Mouse (Mus musculus): Measurements from ENCODE around the gene Gbp3. TPM values are rescaled to one million over a fixed set of nuclear protein-coding genes. Genes with fewer than 3 reads are reported as not detected.

Gbp3 gene
- polyA plus RNA-seq (2012; rRNA removed) = 0.74 and 1.5 TPM in 2 replicates

DNA sequence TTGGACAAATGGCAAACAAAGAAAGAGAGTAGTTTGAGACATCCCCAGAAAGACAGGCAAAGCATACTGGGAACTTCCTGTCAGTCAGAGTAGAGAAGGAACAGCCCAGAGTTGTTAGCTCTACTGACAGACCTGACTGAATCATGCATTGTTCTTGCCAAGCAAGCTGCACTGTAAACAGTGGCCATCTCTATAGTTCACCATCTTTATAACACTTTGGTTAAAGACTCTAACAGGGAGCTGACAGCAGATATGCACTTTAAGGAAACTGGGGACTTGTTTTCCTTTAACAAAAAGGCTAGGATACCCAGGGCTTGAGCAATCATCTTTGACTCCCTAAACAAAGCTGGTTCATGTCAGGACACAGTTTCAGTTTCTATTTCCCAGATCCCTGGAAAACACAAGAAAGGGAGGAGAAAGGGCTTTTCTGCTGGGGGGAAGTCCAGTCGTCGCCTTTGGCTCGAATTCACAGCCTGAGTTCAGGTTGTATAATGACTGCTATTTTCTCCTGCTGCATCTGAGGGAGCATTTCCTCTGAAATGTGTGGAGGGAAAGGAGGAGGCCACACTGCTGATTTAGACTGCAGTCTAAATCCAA, at the start of gene Gbp3:
Gbp3 (plus strand) TSS at position 395 of the 597 bp plus-strand sequence.
- no peaks in the 10 kb centered on the region for H3K36me3 ChIP-seq (ENCODE audit: control insufficient read depth, insufficient read depth, low read length)
- peak within 1 kb of the TSS; percentile 69 for H3K4me3 ChIP-seq (ENCODE audit: control insufficient read depth, low read depth, low read length)
- H3K27me3 ChIP-seq (ENCODE audit: control insufficient read depth, insufficient read depth, low read length) = no peaks in the 10 kb centered on the region
- H3K4me1 ChIP-seq (ENCODE audit: control insufficient read depth, insufficient read depth, low read length) = peaks cover 3% of the 10 kb centered on the region; the same call in 1 of the 2 replicates
- peak within 1 kb of the TSS; percentile 62; the same call in 1 of the 2 replicates for H3K27ac ChIP-seq (ENCODE audit: control insufficient read depth, insufficient read depth, low read depth, low read length)
- no peak for TF ChIP-seq CTCF (IDR thresholded peaks at IDR 0.05; ENCODE audit: control insufficient read depth, insufficient read depth, insufficient replicate concordance, low read depth, low read length)
- no peak for TF ChIP-seq POLR2A (IDR thresholded peaks at IDR 0.05; ENCODE audit: control insufficient read depth, low read depth, low read length)

DNA sequence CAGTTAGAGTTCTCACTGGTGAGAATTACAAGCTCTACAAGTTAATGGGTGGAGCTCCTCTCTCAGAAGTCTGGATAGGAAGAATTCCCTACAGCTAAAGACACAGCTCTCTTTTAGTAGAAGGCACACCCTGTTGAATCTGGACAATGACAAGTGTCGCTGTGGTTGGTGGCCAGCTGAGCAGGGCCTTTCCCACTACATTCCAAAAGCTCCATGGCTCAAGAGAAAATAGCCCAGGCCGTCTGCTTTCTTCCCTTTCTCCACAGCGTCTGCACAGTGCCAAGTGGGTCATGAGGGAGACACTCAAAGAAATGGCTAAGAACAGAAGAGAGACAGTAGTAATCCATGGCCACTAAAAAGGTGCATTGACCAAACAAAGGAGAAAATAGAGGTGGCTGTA, 31.7 kb upstream of the Gbp3 start:
- H3K27ac ChIP-seq (ENCODE audit: control insufficient read depth, insufficient read depth, low read depth, low read length) = no peak overlapping the region
- TF ChIP-seq CTCF (IDR thresholded peaks at IDR 0.05; ENCODE audit: control insufficient read depth, insufficient read depth, insufficient replicate concordance, low read depth, low read length) = no peak
- no peak for TF ChIP-seq POLR2A (IDR thresholded peaks at IDR 0.05; ENCODE audit: control insufficient read depth, low read depth, low read length)
- H3K4me3 ChIP-seq (ENCODE audit: control insufficient read depth, low read depth, low read length) = no peak overlapping the region
- no peaks in the 10 kb centered on the region for H3K27me3 ChIP-seq (ENCODE audit: control insufficient read depth, insufficient read depth, low read length)
- peaks cover 2% of the 10 kb centered on the region; the same call in 1 of the 2 replicates for H3K4me1 ChIP-seq (ENCODE audit: control insufficient read depth, insufficient read depth, low read length)
- H3K36me3 ChIP-seq (ENCODE audit: control insufficient read depth, insufficient read depth, low read length) = no peaks in the 10 kb centered on the region

DNA sequence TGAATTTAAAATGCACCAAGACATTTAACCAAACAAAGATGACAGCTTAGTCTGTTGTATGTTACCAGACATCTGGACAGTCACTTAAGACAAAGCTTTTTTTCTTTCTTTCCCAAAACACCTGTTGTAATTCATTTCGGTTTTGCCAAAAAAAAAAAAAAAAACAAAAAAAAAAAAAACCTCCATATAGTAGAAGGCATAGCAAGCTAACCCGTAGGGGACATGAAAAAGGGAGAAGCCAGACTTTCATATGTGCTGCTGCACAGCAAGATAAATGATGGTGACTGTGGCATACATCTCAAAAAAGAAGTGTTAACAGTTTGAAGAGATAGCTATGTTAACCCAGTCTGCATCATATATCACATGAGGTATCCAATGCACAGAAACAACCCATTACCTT, 30.2 kb upstream of the Gbp3 start:
- Histone ChIP-seq H3K27ac (ENCODE audit: control insufficient read depth, insufficient read depth, low read depth, low read length) (no peak overlapping the region), H3K36me3 (ENCODE audit: control insufficient read depth, insufficient read depth, low read length) (no peaks in the 10 kb centered on the region), H3K4me1 (ENCODE audit: control insufficient read depth, insufficient read depth, low read length) (peaks cover 2% of the 10 kb centered on the region; the same call in 1 of the 2 replicates), H3K4me3 (ENCODE audit: control insufficient read depth, low read depth, low read length) (no peak overlapping the region; the same call in 1 of the 2 replicates), H3K27me3 (ENCODE audit: control insufficient read depth, insufficient read depth, low read length) (no peaks in the 10 kb centered on the region)
- TF ChIP-seq CTCF (IDR thresholded peaks at IDR 0.05; ENCODE audit: control insufficient read depth, insufficient read depth, insufficient replicate concordance, low read depth, low read length) (no peak), POLR2A (IDR thresholded peaks at IDR 0.05; ENCODE audit: control insufficient read depth, low read depth, low read length) (no peak)

GRCm38 (mm10) chr3:142530087-142530953, 29.5 kb upstream of the Gbp3 start, which contains the start of gene Gbp7:
TSS of gene Gbp7 (plus strand) at chr3:142530342.
- no peaks in the 10 kb centered on the region for H3K36me3 ChIP-seq (ENCODE audit: control insufficient read depth, insufficient read depth, low read length)
- no peak for TF ChIP-seq POLR2A (IDR thresholded peaks at IDR 0.05; ENCODE audit: control insufficient read depth, low read depth, low read length)
- no peak for TF ChIP-seq CTCF (IDR thresholded peaks at IDR 0.05; ENCODE audit: control insufficient read depth, insufficient read depth, insufficient replicate concordance, low read depth, low read length)
- peak within 1 kb of the TSS; percentile 34 for H3K27ac ChIP-seq (ENCODE audit: control insufficient read depth, insufficient read depth, low read depth, low read length)
- H3K27me3 ChIP-seq (ENCODE audit: control insufficient read depth, insufficient read depth, low read length) = no peaks in the 10 kb centered on the region
- peaks cover 2% of the 10 kb centered on the region; the same call in 1 of the 2 replicates for H3K4me1 ChIP-seq (ENCODE audit: control insufficient read depth, insufficient read depth, low read length)
- H3K4me3 ChIP-seq (ENCODE audit: control insufficient read depth, low read depth, low read length) = peak within 1 kb of the TSS; percentile 82

DNA sequence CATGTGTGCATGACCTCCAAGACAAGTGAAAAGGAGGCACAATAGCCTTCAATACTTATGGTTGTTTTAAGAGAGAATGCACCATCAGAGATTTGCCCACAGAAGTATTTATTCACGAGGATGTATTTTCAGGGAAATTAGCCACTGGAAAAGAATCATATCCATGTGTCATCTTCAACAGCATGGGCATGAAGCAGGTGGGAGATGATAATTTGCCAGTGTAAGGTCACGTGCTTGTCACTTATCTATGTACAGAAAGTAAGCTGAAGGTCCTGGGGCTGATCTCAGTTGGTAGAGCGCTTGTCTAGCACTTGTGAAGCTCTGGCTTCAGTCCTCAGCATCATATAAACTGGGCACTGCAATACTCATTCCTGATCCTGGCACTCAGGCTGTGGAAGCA, 28.2 kb upstream of the Gbp3 start:
- Histone ChIP-seq H3K27ac (ENCODE audit: control insufficient read depth, insufficient read depth, low read depth, low read length) (no peak overlapping the region), H3K4me3 (ENCODE audit: control insufficient read depth, low read depth, low read length) (no peak overlapping the region), H3K4me1 (ENCODE audit: control insufficient read depth, insufficient read depth, low read length) (peaks cover 2% of the 10 kb centered on the region; the same call in 1 of the 2 replicates), H3K27me3 (ENCODE audit: control insufficient read depth, insufficient read depth, low read length) (no peaks in the 10 kb centered on the region), H3K36me3 (ENCODE audit: control insufficient read depth, insufficient read depth, low read length) (no peaks in the 10 kb centered on the region)
- TF ChIP-seq POLR2A (IDR thresholded peaks at IDR 0.05; ENCODE audit: control insufficient read depth, low read depth, low read length) (no peak), CTCF (IDR thresholded peaks at IDR 0.05; ENCODE audit: control insufficient read depth, insufficient read depth, insufficient replicate concordance, low read depth, low read length) (no peak)

GRCm38 (mm10) chr3:142533185-142533584, 26.6 kb upstream of the Gbp3 start:
- H3K36me3 ChIP-seq (ENCODE audit: control insufficient read depth, insufficient read depth, low read length) = no peaks in the 10 kb centered on the region
- H3K27ac ChIP-seq (ENCODE audit: control insufficient read depth, insufficient read depth, low read depth, low read length) = no peak overlapping the region
- TF ChIP-seq CTCF (IDR thresholded peaks at IDR 0.05; ENCODE audit: control insufficient read depth, insufficient read depth, insufficient replicate concordance, low read depth, low read length) (no peak), POLR2A (IDR thresholded peaks at IDR 0.05; ENCODE audit: control insufficient read depth, low read depth, low read length) (no peak)
- no peak overlapping the region for H3K4me3 ChIP-seq (ENCODE audit: control insufficient read depth, low read depth, low read length)
- no peaks in the 10 kb centered on the region for H3K27me3 ChIP-seq (ENCODE audit: control insufficient read depth, insufficient read depth, low read length)
- H3K4me1 ChIP-seq (ENCODE audit: control insufficient read depth, insufficient read depth, low read length) = peaks cover 2% of the 10 kb centered on the region; the same call in 1 of the 2 replicates

DNA sequence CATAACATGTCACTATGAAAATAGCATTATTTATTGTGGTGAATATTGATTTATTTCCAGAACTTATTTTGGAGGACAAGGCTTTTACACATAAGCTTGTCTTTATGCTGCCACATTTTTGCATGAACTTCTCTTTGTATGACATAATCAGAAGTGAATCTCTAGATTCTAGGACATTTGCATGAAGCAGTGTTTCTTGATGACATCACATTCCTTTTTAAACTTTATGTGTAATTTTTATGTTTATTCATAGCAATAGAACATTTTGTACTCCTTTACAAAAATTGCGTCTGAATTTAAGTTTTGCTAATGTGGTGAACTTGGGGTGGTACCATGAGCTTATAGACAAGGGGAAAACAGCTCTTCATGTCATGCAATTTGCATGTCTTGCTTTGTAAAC, 24.2 kb upstream of the Gbp3 start:
- TF ChIP-seq CTCF (IDR thresholded peaks at IDR 0.05; ENCODE audit: control insufficient read depth, insufficient read depth, insufficient replicate concordance, low read depth, low read length) (no peak), POLR2A (IDR thresholded peaks at IDR 0.05; ENCODE audit: control insufficient read depth, low read depth, low read length) (no peak)
- Histone ChIP-seq H3K27me3 (ENCODE audit: control insufficient read depth, insufficient read depth, low read length) (no peaks in the 10 kb centered on the region), H3K4me1 (ENCODE audit: control insufficient read depth, insufficient read depth, low read length) (no peaks in the 10 kb centered on the region; the same call in 1 of the 2 replicates), H3K36me3 (ENCODE audit: control insufficient read depth, insufficient read depth, low read length) (no peaks in the 10 kb centered on the region), H3K4me3 (ENCODE audit: control insufficient read depth, low read depth, low read length) (no peak overlapping the region), H3K27ac (ENCODE audit: control insufficient read depth, insufficient read depth, low read depth, low read length) (no peak overlapping the region)
